Mouse (Mus musculus) CH12.LX (cell line): ENCODE measurements around the gene Zfp451. TPM values are rescaled to one million over a fixed set of nuclear protein-coding genes. Genes with fewer than 3 reads are reported as not detected.
A peak's percentile ranks its signal among the peaks of the same experiment; 100 is the strongest.
"Not testable (repeated sequence)": the region's sequence is repeated elsewhere in the genome, so short reads cannot be mapped to it uniquely, and the experiment has no call there.

ENCODE experiments used
- DNase-seq: peaks from one replicate; pipeline ENCODE4 v3.0.0-alpha.2; 2013; ENCODE audit errors: extremely low read depth
- H3K27ac ChIP-seq: 2 replicates; pipeline ENCODE4 v1.5.1; 2012; ENCODE audit warnings: low read depth, mild to moderate bottlenecking, control low read depth, moderate library complexity; ENCODE audit not compliant: insufficient read depth
- H3K27me3 ChIP-seq: replicated peaks from 2 replicates; pipeline ENCODE3; 2012; ENCODE audit warnings: inconsistent platforms
- H3K36me3 ChIP-seq, 2 experiments: replicated peaks in 1 of 2; 2 replicates each; pipeline versions ENCODE3 to v1.6.1; 2012; ENCODE audit warnings: inconsistent platforms in 1 of 2, low read length in 1 of 2, mild to moderate bottlenecking in 1 of 2, mixed read lengths in 1 of 2, moderate library complexity in 1 of 2; ENCODE audit not compliant: control insufficient read depth in 1 of 2, insufficient read depth in 1 of 2
- H3K4me1 ChIP-seq, 2 experiments: 2 replicates each; pipeline ENCODE4 v1.6.1; 2012; ENCODE audit warnings: inconsistent platforms in 1 of 2, moderate library complexity in 1 of 2; ENCODE audit not compliant: insufficient read depth in 2 of 2, control insufficient read depth in 1 of 2
- H3K4me2 ChIP-seq: 2 replicates; pipeline ENCODE4 v1.6.1; 2012; ENCODE audit warnings: low read depth, mild to moderate bottlenecking, control low read depth; ENCODE audit not compliant: poor library complexity, insufficient read depth, severe bottlenecking
- H3K4me3 ChIP-seq, 3 experiments: fragments of 150-350 bp in 1 of 3; sonication (generic) in 1 of 3; replicated peaks in 1 of 3; 2 replicates each; pipeline versions ENCODE3 to v1.5.1; 2011 to 2012; ENCODE audit warnings: low read depth in 2 of 3, low read length in 2 of 3, mild to moderate bottlenecking in 2 of 3, moderate library complexity in 2 of 3, control low read depth in 1 of 3, improper control_type of control experiment in 1 of 3, inconsistent platforms in 1 of 3, mixed read lengths in 1 of 3; ENCODE audit not compliant: poor library complexity in 1 of 3
- H3K79me2 ChIP-seq: replicated peaks from 2 replicates; pipeline ENCODE4 v1.6.1; 2012; ENCODE audit warnings: mild to moderate bottlenecking, moderate library complexity; ENCODE audit not compliant: control insufficient read depth, poor library complexity, insufficient read depth, severe bottlenecking; ENCODE audit errors: extremely low read depth
- H3K9ac ChIP-seq: 2 replicates; pipeline ENCODE4 v1.6.1; 2012; ENCODE audit warnings: low read depth, mild to moderate bottlenecking, control low read depth, moderate library complexity; ENCODE audit not compliant: insufficient read depth
- H3K9me3 ChIP-seq: replicated peaks from 2 replicates; pipeline ENCODE3; 2012; ENCODE audit warnings: low read length, inconsistent platforms, mixed read lengths
- CHD1 ChIP-seq: IDR thresholded peaks from 2 replicates; pipeline ENCODE4 v1.6.1; 2012; ENCODE audit warnings: low read depth, low read length, improper control_type of control experiment, inconsistent platforms
- CHD2 ChIP-seq: IDR thresholded peaks from 2 replicates; pipeline ENCODE4 v1.6.1; 2011; ENCODE audit warnings: low read length, improper control_type of control experiment
- EP300 ChIP-seq: IDR thresholded peaks from 2 replicates; pipeline ENCODE4 v1.6.1; 2011; ENCODE audit warnings: low read length, improper control_type of control experiment
- ETS1 ChIP-seq: conservative IDR thresholded peaks from 2 replicates; pipeline ENCODE4 v1.6.1; 2012; ENCODE audit warnings: low read depth, mild to moderate bottlenecking, inconsistent platforms, low read length, improper control_type of control experiment, moderate library complexity
- GABPA ChIP-seq: IDR thresholded peaks from 2 replicates; pipeline ENCODE4 v1.6.1; 2012; ENCODE audit warnings: low read depth, low read length, improper control_type of control experiment, inconsistent platforms; ENCODE audit not compliant: insufficient replicate concordance
- MAFK ChIP-seq: IDR thresholded peaks from 2 replicates; pipeline ENCODE4 v1.6.1; 2011; ENCODE audit warnings: low read length, improper control_type of control experiment; ENCODE audit not compliant: insufficient replicate concordance
- NRF1 ChIP-seq: IDR thresholded peaks from 2 replicates; pipeline ENCODE4 v1.6.1; 2014; ENCODE audit warnings: low read depth, mild to moderate bottlenecking, inconsistent platforms, low read length, improper control_type of control experiment, moderate library complexity
- POLR2AphosphoS2 ChIP-seq: IDR thresholded peaks from 2 replicates; pipeline ENCODE4 v1.6.1; 2011; ENCODE audit warnings: low read depth, low read length, improper control_type of control experiment
- SMC3 ChIP-seq: IDR thresholded peaks from 2 replicates; pipeline ENCODE4 v1.6.1; 2011; ENCODE audit warnings: low read depth, low read length, improper control_type of control experiment
- TBP ChIP-seq: conservative IDR thresholded peaks from 2 replicates; pipeline ENCODE4 v1.6.1; 2011; ENCODE audit warnings: low read depth, low read length, improper control_type of control experiment
- TCF12 ChIP-seq: IDR thresholded peaks from 2 replicates; pipeline ENCODE4 v1.6.1; 2014; ENCODE audit warnings: low read depth, mild to moderate bottlenecking, inconsistent platforms, low read length, improper control_type of control experiment
- UBTF ChIP-seq: IDR thresholded peaks from 2 replicates; pipeline ENCODE4 v1.6.1; 2012; ENCODE audit warnings: low read depth, mild to moderate bottlenecking, inconsistent platforms, low read length, improper control_type of control experiment, moderate library complexity
- USF2 ChIP-seq: conservative IDR thresholded peaks from 2 replicates; pipeline ENCODE4 v1.6.1; 2011; ENCODE audit warnings: low read depth, low read length, improper control_type of control experiment
- ZNF384 ChIP-seq: IDR thresholded peaks from 2 replicates; pipeline ENCODE4 v1.6.1; 2012; ENCODE audit warnings: low read depth, low read length, improper control_type of control experiment, inconsistent platforms
- dilution Hi-C: fragments of 300-500 bp; cut with MboI; formaldehyde crosslinking; loops from 2 replicates; pipeline ENCODE4 v1.14.3; 2020; ENCODE audit warnings: low sequenced_read_pairs; ENCODE audit not compliant: extremely low pct_unique_long_range_greater_than_20kb, extremely low pct_ligation_motif_present
- in situ Hi-C: fragments of 300-500 bp; cut with MboI; formaldehyde crosslinking; loops from 3 replicates; pipeline ENCODE4 v1.14.3; 2019; ENCODE audit warnings: low sequenced_read_pairs, low pct_ligation_motif_present, low pct_unique_long_range_greater_than_20kb, mixed read lengths
- polyA plus RNA-seq: library from polyadenylated mRNA; unstranded; fragments of >175 nt; gene quantifications from 2 replicates; pipeline ENCODE4 v1.2.1, GENCODE M21; 2012; ENCODE audit warnings: low read depth; ENCODE audit not compliant: insufficient read length
- total RNA-seq, 2 experiments: library from RNA; depleted of rRNA; stranded (reverse); fragments of 300-350 nt in 1 of 2; fragments of >200 nt in 1 of 2; gene quantifications; 2 replicates each; pipeline ENCODE4 v1.2.3; 2012 to 2014

Gene Zfp451
- total and polyA plus RNA-seq, 3 experiments: 13.9 to 23.0 (median 20.5) TPM

DNA sequence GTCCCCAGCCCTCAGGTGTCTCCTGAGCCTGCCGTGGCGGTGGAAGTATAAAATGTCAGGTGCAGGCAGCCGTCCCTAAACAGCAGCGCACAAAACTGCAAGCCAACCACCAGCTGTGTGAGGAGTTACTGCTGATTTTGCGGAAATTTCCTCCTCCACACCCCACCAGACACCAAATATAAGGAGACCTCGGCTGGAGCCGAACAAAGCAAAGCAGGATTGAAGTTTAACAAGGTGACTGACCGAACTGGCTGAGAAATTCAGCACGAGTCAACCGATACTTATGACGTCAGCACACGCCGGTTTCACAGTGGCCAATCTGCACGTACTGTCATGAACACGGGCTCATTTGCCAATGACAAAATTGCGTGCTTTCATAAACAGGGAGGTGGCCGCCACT, 60.3 kb downstream of the Zfp451 start:
- no peaks in the 10 kb centered on the region for H3K27me3 ChIP-seq
- peaks cover 6 to 36% of the 10 kb centered on the region in 2 experiments for H3K4me1 ChIP-seq
- DNase-seq: no peak
- H3K9me3 ChIP-seq: peaks cover 3% of the 10 kb centered on the region
- H3K4me3 ChIP-seq: no peak overlapping the region
- TF ChIP-seq NRF1 (no peak), ZNF384 (no peak), GABPA (no peak), MAFK (peak; percentile 63; the same call in 1 of the 2 replicates), POLR2AphosphoS2 (no peak), UBTF (no peak), EP300 (no peak), TBP (no peak), TCF12 (no peak)
- no peak overlapping the region for H3K27ac ChIP-seq
- no peak overlapping the region for H3K9ac ChIP-seq
- in situ Hi-C loops (no loop called here), dilution Hi-C loops (no loop called here)
- H3K4me2 ChIP-seq: no peak overlapping the region
- peaks cover 44% of the 10 kb centered on the region for H3K79me2 ChIP-seq
- peaks cover 6 to 49% of the 10 kb centered on the region in 2 experiments for H3K36me3 ChIP-seq

DNA sequence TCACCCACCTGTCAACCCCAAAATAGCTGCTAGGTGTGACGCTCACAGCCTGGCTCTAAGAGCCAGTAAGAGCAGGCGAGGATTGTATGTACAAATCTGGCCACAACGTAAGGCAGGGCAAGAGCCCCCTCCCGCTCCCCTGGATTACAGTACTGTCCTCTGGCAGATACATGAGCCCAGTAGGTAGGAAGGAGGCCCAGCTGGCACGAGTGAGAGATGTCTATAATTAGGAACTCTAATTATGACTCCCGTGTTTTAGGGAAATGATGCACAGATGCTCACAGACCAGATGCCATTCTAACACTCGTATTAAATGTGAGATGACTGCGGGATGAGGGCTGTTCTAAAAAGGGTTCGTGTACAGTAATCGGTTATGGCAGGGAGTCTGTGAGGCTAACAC, 63.1 kb downstream of the Zfp451 start:
- peaks cover 3% of the 10 kb centered on the region for H3K9me3 ChIP-seq
- peaks cover 35% of the 10 kb centered on the region for H3K79me2 ChIP-seq
- peaks cover 29 to 77% of the 10 kb centered on the region in 2 experiments for H3K36me3 ChIP-seq
- H3K27me3 ChIP-seq: no peaks in the 10 kb centered on the region
- H3K4me2 ChIP-seq: no peak overlapping the region
- TF ChIP-seq ETS1: no peak
- no peak for TF ChIP-seq USF2
- no peak for TF ChIP-seq CHD2
- no peak for TF ChIP-seq SMC3
- TF ChIP-seq CHD1: no peak
- H3K4me3 ChIP-seq: no peak overlapping the region
- DNase-seq: no peak
- dilution Hi-C loops (no loop called here), in situ Hi-C loops (no loop called here)
- no peak overlapping the region for H3K9ac ChIP-seq
- H3K27ac ChIP-seq: no peak overlapping the region
- peaks cover 6 to 26% of the 10 kb centered on the region in 2 experiments for H3K4me1 ChIP-seq

DNA sequence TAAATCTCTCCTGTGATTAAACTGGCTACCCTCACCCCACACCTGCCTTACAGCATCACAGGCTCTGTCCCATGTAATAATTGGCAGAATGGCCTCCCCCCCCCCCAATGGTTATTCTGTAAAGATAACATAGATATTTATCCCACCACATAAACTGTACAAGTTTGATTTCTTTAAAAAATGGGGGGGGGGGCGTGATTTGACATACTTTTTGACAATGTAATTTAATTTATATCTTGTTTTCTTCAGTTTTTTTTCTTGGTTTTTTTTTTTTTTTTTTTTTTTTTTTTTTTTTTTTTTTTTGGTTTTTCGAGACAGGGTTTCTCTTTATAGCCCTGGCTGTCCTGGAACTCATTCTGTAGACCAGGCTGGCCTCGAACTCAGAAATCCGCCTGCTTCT, 64.7 kb downstream of the Zfp451 start:
- Histone ChIP-seq H3K79me2 (peaks cover 22% of the 10 kb centered on the region), H3K36me3 (peaks cover 40 to 83% of the 10 kb centered on the region in 2 experiments), H3K4me1 (peaks cover 6 to 18% of the 10 kb centered on the region in 2 experiments)
- DNase-seq, H3K9ac ChIP-seq, H3K4me3 ChIP-seq, H3K9me3 ChIP-seq, dilution Hi-C loops, H3K4me2 ChIP-seq, H3K27me3 ChIP-seq, H3K27ac ChIP-seq: not testable (repeated sequence)
- in situ Hi-C loops: loop anchor here (10.0 kb wide), 1 partner anchor 65 kb away; no protein-coding TSS in a partner anchor
